Mouse (Mus musculus): ENCODE data around the gene Olfr1445.

Olfr1445 gene

DNA sequence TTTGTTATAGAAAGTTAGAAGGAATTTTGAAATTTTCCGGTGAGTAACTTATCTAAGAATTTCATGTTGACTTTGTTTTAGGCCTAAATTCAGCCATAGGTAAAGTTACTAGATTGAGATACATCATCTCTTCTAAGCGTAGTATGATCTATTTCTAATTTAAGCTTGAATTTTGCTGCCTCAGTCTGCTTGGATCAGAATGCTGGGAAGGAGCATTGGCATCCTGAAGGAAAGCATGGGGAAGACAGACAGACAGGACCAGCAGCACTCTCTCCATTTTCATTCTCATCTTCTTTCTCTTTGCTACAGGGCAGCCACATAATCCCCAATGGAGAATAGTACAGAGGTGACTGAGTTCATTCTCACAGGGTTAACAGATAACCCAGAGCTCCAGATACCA is at the start of gene Olfr1445:
Olfr1445 (plus strand) TSS at position 301 of the 400 bp plus-strand sequence.
- no peak for DNase-seq (ENCODE audit: low read depth)

DNA sequence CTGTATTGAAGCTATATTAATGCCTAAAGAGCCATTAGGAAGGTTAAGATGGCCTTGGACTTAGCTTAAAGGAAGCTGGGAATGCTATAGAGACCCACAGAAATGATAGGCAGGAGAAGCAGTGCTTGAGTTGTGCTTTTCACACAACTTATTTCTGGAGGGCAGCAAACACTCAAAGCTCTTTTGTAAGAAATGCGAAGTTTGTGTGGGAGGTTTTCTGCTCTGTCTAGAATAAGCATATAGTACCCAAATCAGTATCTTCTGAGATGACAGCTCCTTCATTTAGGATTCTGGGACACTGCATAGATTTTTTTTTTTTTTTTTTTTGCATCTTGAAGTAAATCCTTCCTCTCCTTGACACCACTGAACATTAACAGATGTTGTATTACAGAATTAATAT is 45.1 kb upstream of the Olfr1445 start:
- DNase-seq (ENCODE audit: low read depth) = no peak

DNA sequence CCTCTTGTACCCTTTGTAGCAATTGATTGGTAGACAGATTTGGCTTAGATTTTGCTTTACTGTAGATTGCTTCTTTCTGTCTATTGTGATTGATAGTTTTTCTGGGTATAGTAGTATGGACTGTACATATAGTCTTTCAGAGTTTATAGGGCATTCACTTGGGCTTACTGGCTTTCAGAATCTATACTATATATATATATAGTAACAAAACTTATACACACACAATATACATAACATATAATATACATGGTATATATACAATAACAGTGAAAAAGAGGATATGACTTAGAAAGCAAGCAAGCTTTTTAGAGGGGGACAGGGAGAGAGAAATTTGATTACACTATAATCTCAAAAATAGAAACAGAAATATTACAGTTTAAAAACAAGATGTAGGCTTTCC is 37.3 kb upstream of the Olfr1445 start, which contains the start of gene Gm5244:
Gm5244 (plus strand) TSS at position 301 of the 400 bp plus-strand sequence.
- no peak for DNase-seq (ENCODE audit: low read depth)

DNA sequence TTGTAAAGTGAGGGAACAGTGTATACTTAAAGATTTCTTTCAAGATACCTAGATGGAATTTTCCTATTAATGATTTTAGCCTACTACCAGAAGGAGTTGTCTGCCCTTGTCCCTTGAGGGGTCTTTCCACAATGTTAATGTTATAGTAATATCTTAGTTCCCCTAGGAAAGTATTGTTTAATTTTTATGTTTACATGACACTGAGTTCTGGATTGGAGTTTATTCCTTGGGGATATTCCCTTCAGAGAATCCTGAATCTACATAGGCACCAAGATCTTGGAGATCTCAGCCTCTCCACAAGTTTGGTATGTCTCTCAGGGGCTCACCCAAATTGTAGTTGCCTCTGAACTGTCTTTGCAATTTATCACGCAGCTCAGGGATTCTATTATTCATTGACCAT is 26.7 kb upstream of the Olfr1445 start, which contains the start of gene Olfr1444:
Olfr1444 (plus strand) TSS at position 301 of the 400 bp plus-strand sequence.
- no peak for DNase-seq (ENCODE audit: low read depth)

- no peak for DNase-seq (ENCODE audit: low read depth)
Measured at GRCm38 (mm10) chr19:12893424-12893823, 9.8 kb downstream of the Olfr1445 start, which contains the start of gene Olfr1446. Gene Olfr1446 (minus strand): TSS chr19:12893524.

- no peak for DNase-seq (ENCODE audit: low read depth)
Measured at GRCm38 (mm10) chr19:12903643-12904042, 20.0 kb downstream of the Olfr1445 start, which contains the start of gene Olfr1447. Gene Olfr1447 (minus strand): TSS chr19:12903743.

DNA sequence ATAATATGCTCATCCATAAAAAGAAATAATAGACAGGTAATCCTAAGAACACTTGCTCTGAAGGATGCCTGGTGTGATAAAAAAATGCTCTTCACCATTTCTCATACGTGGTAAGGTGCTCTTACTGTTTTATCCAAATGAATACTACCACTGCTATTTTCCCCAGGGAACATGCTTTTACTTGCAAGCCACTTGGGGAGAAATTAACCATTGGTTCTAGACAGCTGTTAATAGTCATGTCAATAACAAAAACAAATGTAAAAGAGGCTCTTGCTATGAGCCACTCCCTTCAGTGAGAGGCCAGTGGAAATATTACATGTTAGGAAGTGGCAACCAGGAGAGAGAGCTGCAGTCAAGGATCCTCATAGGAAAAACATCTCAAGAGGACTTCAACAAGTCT is 40.7 kb downstream of the Olfr1445 start, which contains the start of gene Olfr1448:
Olfr1448 (minus strand) TSS at position 101 of the 400 bp plus-strand sequence.
- DNase-seq (ENCODE audit: low read depth) = no peak

- DNase-seq (ENCODE audit: low read depth) = no peak
Measured at GRCm38 (mm10) chr19:12930540-12930939, 46.9 kb downstream of the Olfr1445 start, which contains the start of gene Olfr1449. Gene Olfr1449 (plus strand): TSS chr19:12930840.
